In the genomic region with DNA sequence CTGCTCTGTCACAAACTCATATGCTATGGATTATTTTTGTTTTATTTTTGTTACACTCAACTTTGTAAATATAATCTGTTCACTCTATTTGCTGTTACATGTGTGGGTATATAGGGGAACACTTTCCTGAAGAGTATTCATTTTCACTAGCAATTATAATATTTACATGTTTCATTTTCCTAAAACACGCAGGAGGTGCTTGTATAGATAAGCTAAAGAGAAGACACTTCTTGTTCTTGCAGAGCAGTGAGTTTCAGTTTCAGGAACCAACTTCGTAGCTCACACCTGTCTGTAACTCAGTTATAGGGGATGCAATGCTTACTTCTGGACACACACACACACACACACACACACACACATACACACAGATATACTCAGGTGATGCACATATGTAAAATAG, we compare ENCODE assay signal across 25 mouse cellular contexts.
"Had no signal": no experiment of that assay in that cellular context is flagged by ENCODE, and none has a peak within 500 bp of the region (broad histone marks: within the 10 kb centered on the region; RNA-seq: fewer than 3 reads in every experiment).

No protein-coding gene starts in this region.

- H3K4me3 ChIP-seq: embryonic facial prominence, embryonic 10.5 days; embryonic facial prominence, embryonic 12.5 days; embryonic facial prominence, embryonic 13.5 days; embryonic facial prominence, embryonic 15.5 days; erythroblast, embryonic 14.5 days; forebrain, embryonic 10.5 days; forebrain, embryonic 12.5 days; forebrain, embryonic 13.5 days; forebrain, embryonic 15.5 days; gastrocnemius, adult 2 months; heart, adult 2 months; heart, embryonic 10.5 days had no signal

- H3K4me1 ChIP-seq: embryonic facial prominence, embryonic 10.5 days; embryonic facial prominence, embryonic 12.5 days; embryonic facial prominence, embryonic 13.5 days; embryonic facial prominence, embryonic 15.5 days; forebrain, embryonic 10.5 days; forebrain, embryonic 12.5 days; forebrain, embryonic 13.5 days; forebrain, embryonic 15.5 days; heart, embryonic 10.5 days had no signal

- H3K27me3 ChIP-seq: embryonic facial prominence, embryonic 12.5 days; embryonic facial prominence, embryonic 13.5 days; embryonic facial prominence, embryonic 15.5 days; forebrain, embryonic 12.5 days; forebrain, embryonic 13.5 days; forebrain, embryonic 15.5 days had no signal

- H3K9me3 ChIP-seq: embryonic facial prominence, embryonic 10.5 days; embryonic facial prominence, embryonic 12.5 days; embryonic facial prominence, embryonic 13.5 days; embryonic facial prominence, embryonic 15.5 days; forebrain, embryonic 10.5 days; forebrain, embryonic 12.5 days; forebrain, embryonic 13.5 days; forebrain, embryonic 15.5 days; heart, embryonic 10.5 days had no signal

- H3K36me3 ChIP-seq: embryonic facial prominence, embryonic 10.5 days; embryonic facial prominence, embryonic 12.5 days; embryonic facial prominence, embryonic 13.5 days; embryonic facial prominence, embryonic 15.5 days; forebrain, embryonic 10.5 days; forebrain, embryonic 12.5 days; forebrain, embryonic 15.5 days; heart, embryonic 10.5 days had no signal

- H3K9ac ChIP-seq: embryonic facial prominence, embryonic 12.5 days; embryonic facial prominence, embryonic 13.5 days; embryonic facial prominence, embryonic 15.5 days; forebrain, embryonic 12.5 days; forebrain, embryonic 13.5 days; forebrain, embryonic 15.5 days; forebrain, postnatal 0 days had no signal

- H3K4me2 ChIP-seq: embryonic facial prominence, embryonic 12.5 days; embryonic facial prominence, embryonic 13.5 days; embryonic facial prominence, embryonic 15.5 days; forebrain, embryonic 12.5 days; forebrain, embryonic 13.5 days; forebrain, embryonic 15.5 days had no signal

- H3K27ac ChIP-seq: embryonic facial prominence, embryonic 10.5 days; embryonic facial prominence, embryonic 12.5 days; embryonic facial prominence, embryonic 13.5 days; embryonic facial prominence, embryonic 15.5 days; forebrain, embryonic 10.5 days; forebrain, embryonic 12.5 days; forebrain, embryonic 13.5 days; forebrain, embryonic 15.5 days; gastrocnemius, adult 2 months; heart, adult 2 months; heart, embryonic 10.5 days had no signal

- DNase-seq: cerebellum, adult 9-11 months; cerebellum, postnatal 10 days; cerebellum, postnatal 14 days; cerebellum, postnatal 25 days; cerebellum, postnatal 36 days; embryo, embryonic 11 days; forebrain, postnatal 0 days; gastrocnemius, adult 2 months; gastrocnemius, postnatal 10 days; gastrocnemius, postnatal 14 days; gastrocnemius, postnatal 25 days; gastrocnemius, postnatal 36 days; heart, adult 11 months; heart, adult 18-20 months; heart, adult 2 months had no signal
